Mouse (Mus musculus) heart, embryonic 13.5 days (tissue): Measurements from ENCODE around the gene Yars. TPM values are rescaled to one million over a fixed set of nuclear protein-coding genes. Genes with fewer than 3 reads are reported as not detected.

ENCODE experiments used
- ATAC-seq: fragments of 200-750 bp; cut with Nextera tagmentation; 2 replicates; pipeline ENCODE4 v1.8.0; 2017; ENCODE audit warnings: moderate TSS enrichment; ENCODE audit not compliant: insufficient number of reproducible peaks, low FRiP score, low TSS enrichment; ENCODE audit errors: extremely low read depth
- H3K27ac ChIP-seq: fragments of 300-500 bp; sonication (generic); replicated peaks from 2 replicates; pipeline ENCODE4 v1.5.1; 2015; ENCODE audit warnings: moderate library complexity, mild to moderate bottlenecking, inconsistent platforms
- H3K27me3 ChIP-seq: fragments of 300-500 bp; sonication (generic); replicated peaks from 2 replicates; pipeline ENCODE4 v1.6.1; 2015; ENCODE audit warnings: mild to moderate bottlenecking, inconsistent platforms
- H3K36me3 ChIP-seq: fragments of 300-500 bp; sonication (generic); 2 replicates; pipeline ENCODE4 v1.6.1; 2015; ENCODE audit warnings: mild to moderate bottlenecking, inconsistent platforms
- H3K4me1 ChIP-seq: fragments of 300-500 bp; sonication (generic); 2 replicates; pipeline ENCODE4 v1.6.1; 2015; ENCODE audit warnings: inconsistent platforms
- H3K4me2 ChIP-seq: fragments of 300-500 bp; sonication (generic); 2 replicates; pipeline ENCODE4 v1.6.1; 2015; ENCODE audit warnings: inconsistent platforms, mild to moderate bottlenecking, moderate library complexity
- H3K4me3 ChIP-seq: fragments of 300-500 bp; sonication (generic); 2 replicates; pipeline ENCODE4 v1.5.1; 2015; ENCODE audit warnings: moderate library complexity, mild to moderate bottlenecking, inconsistent platforms
- H3K9ac ChIP-seq: fragments of 300-500 bp; sonication (generic); 2 replicates; pipeline ENCODE4 v1.6.1; 2015; ENCODE audit warnings: inconsistent platforms, mild to moderate bottlenecking, moderate library complexity
- H3K9me3 ChIP-seq: fragments of 300-500 bp; sonication (generic); 2 replicates; pipeline ENCODE4 v1.6.1; 2016; ENCODE audit warnings: inconsistent platforms
- WGBS: fragments of 180-500 bp; shearing (Covaris S2); methylation state at CpG from one replicate; pipeline ENCODE4 v1.1.7; 2015; ENCODE audit warnings: mixed read lengths; 5-methylcytosine and 5-hydroxymethylcytosine counted together
- polyA plus RNA-seq: library from polyadenylated mRNA; unstranded; fragments of >200 nt; fragmentation: Nextera tagmentation; extraction: Ambion mirVana; gene quantifications from 2 replicates; pipeline ENCODE4 v1.2.1, GENCODE M21; 2015

Yars gene
- polyA plus RNA-seq, 1 experiment from 2014 or later: 49.8 TPM

- H3K9ac ChIP-seq: no peak overlapping the region
Observed at GRCm38 (mm10) chr4:129246360-129247301, 57.1 kb downstream of the Yars start.

GRCm38 (mm10) chr4:129247381-129248242 is 58.1 kb downstream of the Yars start:
- ATAC-seq: no peak
- H3K36me3 ChIP-seq: no peaks in the 10 kb centered on the region
- H3K4me1 ChIP-seq: peaks cover 41% of the 10 kb centered on the region
- peaks cover 98% of the 10 kb centered on the region for H3K27me3 ChIP-seq
- H3K27ac ChIP-seq: no peak overlapping the region
- peak overlapping the region; percentile 95 for H3K4me2 ChIP-seq
- H3K9me3 ChIP-seq: no peaks in the 10 kb centered on the region
- H3K9ac ChIP-seq: peak overlapping the region; percentile 83
- H3K4me3 ChIP-seq: peak overlapping the region; percentile 71
- 7% methylated on average over 24 of the region's 24 CpGs for WGBS

More at GRCm38 (mm10) chr4:129246360-129247301, 57.1 kb downstream of the Yars start:
- no peak for ATAC-seq
- Histone ChIP-seq H3K4me1 (peaks cover 43% of the 10 kb centered on the region), H3K9me3 (no peaks in the 10 kb centered on the region), H3K27ac (no peak overlapping the region), H3K4me3 (peak overlapping the region; percentile 71; the same call in 1 of the 2 replicates), H3K36me3 (no peaks in the 10 kb centered on the region), H3K27me3 (peaks cover 98% of the 10 kb centered on the region), H3K4me2 (peak overlapping the region; percentile 95)
- WGBS: 33% methylated on average over 15 of the region's 15 CpGs

- WGBS: 1% methylated on average over 25 of the region's 74 CpGs
- Histone ChIP-seq H3K36me3 (no peaks in the 10 kb centered on the region), H3K4me1 (peaks cover 38% of the 10 kb centered on the region)
Observed at GRCm38 (mm10) chr4:129248243-129248767, 58.7 kb downstream of the Yars start.

GRCm38 (mm10) chr4:129249288-129249687 is 59.7 kb downstream of the Yars start:
- H3K4me3 ChIP-seq: no peak overlapping the region
- no peak overlapping the region for H3K4me2 ChIP-seq
- no peak overlapping the region for H3K27ac ChIP-seq
- H3K27me3 ChIP-seq: peaks cover 99% of the 10 kb centered on the region
- 36% methylated on average over 7 of the region's 7 CpGs for WGBS
- ATAC-seq: no peak
- no peaks in the 10 kb centered on the region for H3K9me3 ChIP-seq
- no peaks in the 10 kb centered on the region for H3K36me3 ChIP-seq
- no peak overlapping the region for H3K9ac ChIP-seq
- H3K4me1 ChIP-seq: peaks cover 38% of the 10 kb centered on the region

More at GRCm38 (mm10) chr4:129248243-129248767, 58.7 kb downstream of the Yars start:
- no peak for ATAC-seq
- peak overlapping the region; percentile 83 for H3K9ac ChIP-seq
- peak overlapping the region; percentile 95 for H3K4me2 ChIP-seq
- peak overlapping the region; percentile 71 for H3K4me3 ChIP-seq
- no peaks in the 10 kb centered on the region for H3K9me3 ChIP-seq
- no peak overlapping the region for H3K27ac ChIP-seq
- H3K27me3 ChIP-seq: peaks cover 98% of the 10 kb centered on the region

GRCm38 (mm10) chr4:129250759-129251481 is 61.4 kb downstream of the Yars start:
- no peak for ATAC-seq
- Histone ChIP-seq H3K27me3 (peaks cover 94% of the 10 kb centered on the region), H3K27ac (no peak overlapping the region)

GRCm38 (mm10) chr4:129251482-129252125 is 62.0 kb downstream of the Yars start:
- Histone ChIP-seq H3K36me3 (no peaks in the 10 kb centered on the region), H3K9me3 (no peaks in the 10 kb centered on the region), H3K27ac (no peak overlapping the region), H3K4me3 (peak overlapping the region; percentile 21), H3K27me3 (peaks cover 94% of the 10 kb centered on the region), H3K4me1 (peaks cover 39% of the 10 kb centered on the region), H3K4me2 (peak overlapping the region; percentile 51), H3K9ac (0 out of 2 replicates have a peak overlapping the region, but pooled peaks have one; percentile 21)
- WGBS: 8% methylated on average over 15 of the region's 15 CpGs
- ATAC-seq: no peak

More at GRCm38 (mm10) chr4:129250759-129251481, 61.4 kb downstream of the Yars start:
- 22% methylated on average over 15 of the region's 15 CpGs for WGBS
- H3K4me1 ChIP-seq: peaks cover 32% of the 10 kb centered on the region
- 0 out of 2 replicates have a peak overlapping the region, but pooled peaks have one; percentile 21 for H3K9ac ChIP-seq
- no peaks in the 10 kb centered on the region for H3K36me3 ChIP-seq
- peak overlapping the region; percentile 21 for H3K4me3 ChIP-seq
- H3K9me3 ChIP-seq: no peaks in the 10 kb centered on the region
- peak overlapping the region; percentile 51 for H3K4me2 ChIP-seq

- H3K9me3 ChIP-seq: no peaks in the 10 kb centered on the region
- no peaks in the 10 kb centered on the region for H3K36me3 ChIP-seq
- H3K4me1 ChIP-seq: peaks cover 40% of the 10 kb centered on the region
- peaks cover 85% of the 10 kb centered on the region for H3K27me3 ChIP-seq
- 81% methylated on average over 2 of the region's 2 CpGs for WGBS
- no peak overlapping the region for H3K27ac ChIP-seq
- H3K4me3 ChIP-seq: no peak overlapping the region
- ATAC-seq: no peak
- H3K4me2 ChIP-seq: no peak overlapping the region
- no peak overlapping the region for H3K9ac ChIP-seq
Observed at GRCm38 (mm10) chr4:129252492-129252891, 62.9 kb downstream of the Yars start.

- Histone ChIP-seq H3K4me3 (no peak overlapping the region), H3K36me3 (no peaks in the 10 kb centered on the region), H3K27me3 (peaks cover 70% of the 10 kb centered on the region), H3K9me3 (no peaks in the 10 kb centered on the region), H3K4me2 (no peak overlapping the region), H3K9ac (no peak overlapping the region), H3K4me1 (peaks cover 28% of the 10 kb centered on the region), H3K27ac (no peak overlapping the region)
- 82% methylated on average over 3 of the region's 3 CpGs for WGBS
- ATAC-seq: no peak
Observed at GRCm38 (mm10) chr4:129254571-129254970, 65.0 kb downstream of the Yars start.

GRCm38 (mm10) chr4:129256450-129257380 is 67.2 kb downstream of the Yars start:
- no peaks in the 10 kb centered on the region for H3K9me3 ChIP-seq
- peak; percentile 53; the same call in 1 of the 2 replicates for ATAC-seq
- no peak overlapping the region; the same call in 1 of the 2 replicates for H3K4me3 ChIP-seq
- H3K27ac ChIP-seq: peak overlapping the region; percentile 53
- peak overlapping the region; percentile 35 for H3K4me2 ChIP-seq
- peaks cover 25% of the 10 kb centered on the region for H3K4me1 ChIP-seq
- H3K36me3 ChIP-seq: no peaks in the 10 kb centered on the region
- H3K27me3 ChIP-seq: peaks cover 62% of the 10 kb centered on the region
- H3K9ac ChIP-seq: no peak overlapping the region
- WGBS: 19% methylated on average over 8 of the region's 8 CpGs
